Mouse (Mus musculus): Measurements from ENCODE around the gene Hemk1. TPM values are rescaled to one million over a fixed set of nuclear protein-coding genes. Genes with fewer than 3 reads are reported as not detected.

Hemk1 gene
- polyA plus RNA-seq, 1 experiment, result 17.7 TPM

- Histone ChIP-seq H3K4me2 (ENCODE audit: low read depth) (no peak overlapping the region), H3K27me3 (ENCODE audit: control insufficient read depth, insufficient read depth, insufficient read length) (peaks cover 5% of the 10 kb centered on the region), H3ac (ENCODE audit: control insufficient read depth, insufficient read length) (no peak overlapping the region), H3K36me3 (ENCODE audit: control insufficient read depth, insufficient read depth) (no peaks in the 10 kb centered on the region), H3K4me3 (peak overlapping the region; percentile 18), H3K79me2 (ENCODE audit: control insufficient read depth, insufficient read depth) (no peaks in the 10 kb centered on the region)
- TF ChIP-seq MYOG (IDR thresholded peaks at IDR 0.05; ENCODE audit: control insufficient read depth in 1 of 3, insufficient read depth in 1 of 3, insufficient read length in 2 of 3, low read depth in 2 of 3), result no peak
- TF ChIP-seq CEBPB (IDR thresholded peaks at IDR 0.05; ENCODE audit: insufficient read depth, poor library complexity, severe bottlenecking), result no peak
- no peak for TF ChIP-seq REST (IDR thresholded peaks at IDR 0.05; ENCODE audit: insufficient read depth, insufficient read length)
- no peak for TF ChIP-seq E2F4 (IDR thresholded peaks at IDR 0.05; ENCODE audit: insufficient read depth)
- no peak for TF ChIP-seq TCF12 (IDR thresholded peaks at IDR 0.05; ENCODE audit: insufficient read depth, poor library complexity, severe bottlenecking)
- TF ChIP-seq MYOD1 (IDR thresholded peaks at IDR 0.05; ENCODE audit: control insufficient read depth in 1 of 3, insufficient read length in 2 of 3, low read depth in 2 of 3), result no peak
- TF ChIP-seq SRF (IDR thresholded peaks at IDR 0.05; ENCODE audit: control insufficient read depth, insufficient read length, low read depth), result no peak
- TF ChIP-seq POLR2A (IDR thresholded peaks at IDR 0.05; ENCODE audit: insufficient read length, low read depth), result no peak
- no peak for TF ChIP-seq USF1 (IDR thresholded peaks at IDR 0.05; ENCODE audit: low read depth)
- TF ChIP-seq POLR2AphosphoS2 (IDR thresholded peaks at IDR 0.05; ENCODE audit: insufficient read length, low read depth), result no peak
- TF ChIP-seq MAX (IDR thresholded peaks at IDR 0.05; ENCODE audit: low read depth), result no peak
Measured at GRCm38 (mm10) chr9:107288711-107289110, 49.4 kb downstream of the Hemk1 start.

DNA sequence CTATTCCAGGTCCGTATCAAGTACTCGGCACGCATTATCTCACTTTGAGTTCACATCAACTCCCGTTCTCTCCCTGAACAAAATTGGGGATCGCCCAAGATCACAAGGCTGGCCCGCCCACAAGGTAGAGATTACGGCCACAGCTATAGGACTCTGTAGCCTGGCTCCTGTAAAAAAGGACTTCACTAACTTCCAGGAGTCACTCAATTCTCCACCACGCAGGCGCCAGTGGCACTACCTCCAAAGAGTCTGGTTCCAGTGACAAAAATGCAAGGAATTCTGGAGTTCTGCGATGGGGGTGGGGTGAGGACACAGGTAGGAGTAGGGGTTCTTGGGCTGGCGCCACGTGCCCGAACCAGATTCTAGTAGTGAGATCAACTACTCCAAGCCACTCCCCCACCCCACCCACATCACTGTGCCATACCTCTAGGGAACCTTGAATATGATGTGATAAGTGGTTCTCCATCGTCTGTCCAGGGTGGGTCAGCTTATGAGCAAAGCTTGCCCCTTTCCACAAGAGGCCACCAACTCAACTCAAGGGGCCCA, 50.0 kb downstream of the Hemk1 start:
- no peak overlapping the region for H3K4me3 ChIP-seq
- H3K36me3 ChIP-seq (ENCODE audit: control insufficient read depth, insufficient read depth), result no peaks in the 10 kb centered on the region
- no peak overlapping the region for H3ac ChIP-seq (ENCODE audit: control insufficient read depth, insufficient read length)
- H3K27me3 ChIP-seq (ENCODE audit: control insufficient read depth, insufficient read depth, insufficient read length), result peaks cover 5% of the 10 kb centered on the region
- TF ChIP-seq SRF (IDR thresholded peaks at IDR 0.05; ENCODE audit: control insufficient read depth, insufficient read length, low read depth) (no peak), REST (IDR thresholded peaks at IDR 0.05; ENCODE audit: insufficient read depth, insufficient read length) (no peak), E2F4 (IDR thresholded peaks at IDR 0.05; ENCODE audit: insufficient read depth) (no peak), USF1 (IDR thresholded peaks at IDR 0.05; ENCODE audit: low read depth) (no peak), TCF12 (IDR thresholded peaks at IDR 0.05; ENCODE audit: insufficient read depth, poor library complexity, severe bottlenecking) (no peak), MAX (IDR thresholded peaks at IDR 0.05; ENCODE audit: low read depth) (no peak), MYOG (IDR thresholded peaks at IDR 0.05; ENCODE audit: control insufficient read depth in 1 of 3, insufficient read depth in 1 of 3, insufficient read length in 2 of 3, low read depth in 2 of 3) (no peak), POLR2A (IDR thresholded peaks at IDR 0.05; ENCODE audit: insufficient read length, low read depth) (no peak), CEBPB (IDR thresholded peaks at IDR 0.05; ENCODE audit: insufficient read depth, poor library complexity, severe bottlenecking) (no peak), POLR2AphosphoS2 (IDR thresholded peaks at IDR 0.05; ENCODE audit: insufficient read length, low read depth) (no peak), TCF3 (IDR thresholded peaks at IDR 0.05; ENCODE audit: insufficient read length, low read depth) (no peak), MYOD1 (IDR thresholded peaks at IDR 0.05; ENCODE audit: control insufficient read depth in 1 of 3, insufficient read length in 2 of 3, low read depth in 2 of 3) (no peak)
- H3K79me2 ChIP-seq (ENCODE audit: control insufficient read depth, insufficient read depth), result no peaks in the 10 kb centered on the region
- no peak overlapping the region for H3K4me2 ChIP-seq (ENCODE audit: low read depth)

DNA sequence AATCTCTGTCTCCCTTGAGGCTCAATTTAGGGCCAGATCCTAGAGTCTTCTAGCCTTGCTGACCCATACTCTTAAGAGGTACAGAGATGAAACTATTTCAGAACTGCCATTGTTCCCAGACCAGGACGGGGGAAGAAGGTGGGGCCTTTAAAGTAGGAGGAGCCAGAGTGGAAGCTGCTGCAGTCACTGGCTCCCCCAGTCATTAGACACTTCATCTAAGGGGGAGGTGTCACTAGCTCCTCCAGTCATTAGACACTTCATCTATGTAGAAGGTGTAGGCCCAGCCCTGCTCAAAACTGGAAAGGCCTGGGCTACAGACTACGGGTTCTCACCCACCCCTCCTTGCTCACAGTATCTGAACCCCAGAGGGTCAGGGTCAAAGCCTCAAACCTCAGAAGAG, 50.9 kb downstream of the Hemk1 start:
- Histone ChIP-seq H3K79me2 (ENCODE audit: control insufficient read depth, insufficient read depth) (no peaks in the 10 kb centered on the region), H3K27me3 (ENCODE audit: control insufficient read depth, insufficient read depth, insufficient read length) (no peaks in the 10 kb centered on the region), H3K4me3 (no peak overlapping the region), H3K36me3 (ENCODE audit: control insufficient read depth, insufficient read depth) (no peaks in the 10 kb centered on the region), H3ac (ENCODE audit: control insufficient read depth, insufficient read length) (no peak overlapping the region), H3K4me2 (ENCODE audit: low read depth) (no peak overlapping the region)
- TF ChIP-seq TCF12 (IDR thresholded peaks at IDR 0.05; ENCODE audit: insufficient read depth, poor library complexity, severe bottlenecking), result no peak
- no peak for TF ChIP-seq MAX (IDR thresholded peaks at IDR 0.05; ENCODE audit: low read depth)
- TF ChIP-seq REST (IDR thresholded peaks at IDR 0.05; ENCODE audit: insufficient read depth, insufficient read length), result no peak
- no peak for TF ChIP-seq CEBPB (IDR thresholded peaks at IDR 0.05; ENCODE audit: insufficient read depth, poor library complexity, severe bottlenecking)
- TF ChIP-seq MYOG (IDR thresholded peaks at IDR 0.05; ENCODE audit: control insufficient read depth in 1 of 3, insufficient read depth in 1 of 3, insufficient read length in 2 of 3, low read depth in 2 of 3), result no peak
- no peak for TF ChIP-seq POLR2AphosphoS2 (IDR thresholded peaks at IDR 0.05; ENCODE audit: insufficient read length, low read depth)
- no peak for TF ChIP-seq USF1 (IDR thresholded peaks at IDR 0.05; ENCODE audit: low read depth)
- no peak for TF ChIP-seq MYOD1 (IDR thresholded peaks at IDR 0.05; ENCODE audit: control insufficient read depth in 1 of 3, insufficient read length in 2 of 3, low read depth in 2 of 3)
- no peak for TF ChIP-seq E2F4 (IDR thresholded peaks at IDR 0.05; ENCODE audit: insufficient read depth)
- no peak for TF ChIP-seq TCF3 (IDR thresholded peaks at IDR 0.05; ENCODE audit: insufficient read length, low read depth)
- no peak for TF ChIP-seq SRF (IDR thresholded peaks at IDR 0.05; ENCODE audit: control insufficient read depth, insufficient read length, low read depth)
- TF ChIP-seq POLR2A (IDR thresholded peaks at IDR 0.05; ENCODE audit: insufficient read length, low read depth), result no peak

GRCm38 (mm10) chr9:107285009-107285408, 53.1 kb downstream of the Hemk1 start:
- Histone ChIP-seq H3K4me3 (no peak overlapping the region), H3K27me3 (ENCODE audit: control insufficient read depth, insufficient read depth, insufficient read length) (no peaks in the 10 kb centered on the region), H3K79me2 (ENCODE audit: control insufficient read depth, insufficient read depth) (no peaks in the 10 kb centered on the region), H3ac (ENCODE audit: control insufficient read depth, insufficient read length) (no peak overlapping the region), H3K4me2 (ENCODE audit: low read depth) (no peak overlapping the region), H3K36me3 (ENCODE audit: control insufficient read depth, insufficient read depth) (no peaks in the 10 kb centered on the region)
- TF ChIP-seq MAX (IDR thresholded peaks at IDR 0.05; ENCODE audit: low read depth) (no peak), POLR2AphosphoS2 (IDR thresholded peaks at IDR 0.05; ENCODE audit: insufficient read length, low read depth) (no peak), POLR2A (IDR thresholded peaks at IDR 0.05; ENCODE audit: insufficient read length, low read depth) (no peak), MYOG (IDR thresholded peaks at IDR 0.05; ENCODE audit: control insufficient read depth in 1 of 3, insufficient read depth in 1 of 3, insufficient read length in 2 of 3, low read depth in 2 of 3) (no peak), E2F4 (IDR thresholded peaks at IDR 0.05; ENCODE audit: insufficient read depth) (no peak), MYOD1 (IDR thresholded peaks at IDR 0.05; ENCODE audit: control insufficient read depth in 1 of 3, insufficient read length in 2 of 3, low read depth in 2 of 3) (no peak), REST (IDR thresholded peaks at IDR 0.05; ENCODE audit: insufficient read depth, insufficient read length) (no peak)
